Mouse (Mus musculus) adipose tissue, adult 10 weeks (tissue): Measurements from ENCODE around the gene Zyx. TPM values are rescaled to one million over a fixed set of nuclear protein-coding genes. Genes with fewer than 3 reads are reported as not detected.

Source experiments
- polyA plus RNA-seq: library from polyadenylated mRNA; stranded (reverse); fragments of 350-450 nt; fragmentation: Illumina TruSeq; extraction: RNeasy Lipid Tissue Mini Kit (QIAGEN cat#74804); gene quantifications from one replicate; pipeline ENCODE4 v1.2.3, GENCODE M21; 2014; ENCODE audit warnings: low read depth, low replicate concordance

Zyx gene
- polyA plus RNA-seq, result 88.0 TPM

GRCm38 (mm10) chr6:42349426-42350020 lies at the start of gene Zyx:
Zyx (plus strand) TSS chr6:42349630.

GRCm38 (mm10) chr6:42324482-42325267 lies 24.8 kb upstream of the Zyx start, which contains the start of gene Fam131b:
Fam131b (minus strand) TSS chr6:42324643.

GRCm38 (mm10) chr6:42372816-42373547 lies 23.6 kb downstream of the Zyx start, which contains the start of gene Epha1:
Epha1 (minus strand) TSS chr6:42373268.

GRCm38 (mm10) chr6:42399938-42400337 lies 50.5 kb downstream of the Zyx start, which contains the start of gene Tas2r143:
Tas2r143 (plus strand) TSS chr6:42400238.

GRCm38 (mm10) chr6:42405134-42405533 lies 55.7 kb downstream of the Zyx start, which contains the start of gene Tas2r135:
Tas2r135 (plus strand) TSS chr6:42405434.

Other genes starting within 250 kb of the Zyx start
- gene Tas2r139, start 208.7 kb upstream of the Zyx start, polyA plus RNA-seq, result not detected
- gene Tas2r144, start 134.3 kb upstream of the Zyx start, polyA plus RNA-seq, result not detected
- 79.9 TPM for gene Gstk1, start 103.7 kb upstream of the Zyx start, polyA plus RNA-seq
- 15.8 TPM for gene Tmem139, start 87.7 kb upstream of the Zyx start, polyA plus RNA-seq
- 22.0 TPM for gene Casp2, start 84.6 kb upstream of the Zyx start, polyA plus RNA-seq
- gene Clcn1, start 62.9 kb upstream of the Zyx start, polyA plus RNA-seq, result 0.41 TPM
- gene Fam131b, start 25.0 kb upstream of the Zyx start, polyA plus RNA-seq, result 0.51 TPM
- 14.2 TPM for gene Epha1, start 23.6 kb downstream of the Zyx start, polyA plus RNA-seq
- not detected for gene Tas2r143, start 50.6 kb downstream of the Zyx start, polyA plus RNA-seq
- gene Tas2r135, start 55.8 kb downstream of the Zyx start, polyA plus RNA-seq, result not detected
- gene Tas2r126, start 84.9 kb downstream of the Zyx start, polyA plus RNA-seq, result not detected
- gene Olfr458, start 115.6 kb downstream of the Zyx start, polyA plus RNA-seq, result not detected
- not detected for gene Olfr457, start 126.7 kb downstream of the Zyx start, polyA plus RNA-seq
- not detected for gene Olfr456, start 137.6 kb downstream of the Zyx start, polyA plus RNA-seq
- gene Olfr455, start 198.0 kb downstream of the Zyx start, polyA plus RNA-seq, result not detected
- not detected for gene Tcaf3, start 248.1 kb downstream of the Zyx start, polyA plus RNA-seq